Mouse (Mus musculus) kidney, adult 2 months (tissue): Measurements from ENCODE around the gene Senp1. TPM values are rescaled to one million over a fixed set of nuclear protein-coding genes. Genes with fewer than 3 reads are reported as not detected.

Experiments
- DNase-seq: peaks from one replicate; pipeline ENCODE4 v3.0.0; 2021
- H3K27ac ChIP-seq: fragments of 200-500 bp; 2 replicates; pipeline ENCODE4 v1.5.1; 2012; ENCODE audit warnings: low read depth, low read length, control low read depth, inconsistent platforms; ENCODE audit not compliant: insufficient read depth
- H3K27me3 ChIP-seq: fragments of 200-500 bp; replicated peaks from 2 replicates; pipeline ENCODE4 v1.6.1; 2012; ENCODE audit warnings: mild to moderate bottlenecking, moderate library complexity, low read length, inconsistent platforms; ENCODE audit not compliant: control insufficient read depth, insufficient read depth
- H3K36me3 ChIP-seq: fragments of 200-500 bp; 2 replicates; pipeline ENCODE4 v1.6.1; 2012; ENCODE audit warnings: mild to moderate bottlenecking, moderate library complexity, low read length, inconsistent platforms; ENCODE audit not compliant: control insufficient read depth, insufficient read depth
- H3K4me1 ChIP-seq: fragments of 200-500 bp; 2 replicates; pipeline ENCODE4 v1.6.1; 2011; ENCODE audit warnings: low read length; ENCODE audit not compliant: control insufficient read depth, insufficient read depth
- H3K4me3 ChIP-seq: fragments of 200-500 bp; 2 replicates; pipeline ENCODE4 v1.5.1; 2011; ENCODE audit warnings: mild to moderate bottlenecking, low read depth, low read length, control low read depth; ENCODE audit not compliant: insufficient read depth
- CTCF ChIP-seq: fragments of 200-500 bp; conservative IDR thresholded peaks from 2 replicates; pipeline ENCODE4 v1.5.1; 2011; ENCODE audit warnings: low read depth, mild to moderate bottlenecking, control low read depth, low read length, moderate library complexity, mixed read lengths; ENCODE audit not compliant: insufficient read depth, insufficient read length
- POLR2A ChIP-seq: fragments of 200-500 bp; IDR thresholded peaks from one replicate; pipeline ENCODE4 v1.6.1; 2011; ENCODE audit warnings: low read depth, low read length, control low read depth
- WGBS: fragments of 180-500 bp; shearing (Covaris S2); methylation state at CpG from one replicate; pipeline ENCODE4 v1.1.7; 2018; 5-methylcytosine and 5-hydroxymethylcytosine counted together
- polyA plus RNA-seq: library from polyadenylated mRNA; depleted of rRNA; stranded (reverse); fragments of >200 nt; gene quantifications from 2 replicates; pipeline ENCODE4 v1.2.3, GENCODE M21; 2012

Gene Senp1
- polyA plus RNA-seq, 1 experiment, result 8.1 TPM

GRCm38 (mm10) chr15:98107230-98107629 lies 13.7 kb upstream of the Senp1 start:
- 76% methylated on average over 6 of the region's 6 CpGs for WGBS
- H3K27ac ChIP-seq, result no peak overlapping the region

GRCm38 (mm10) chr15:98106506-98106905 lies 13.0 kb upstream of the Senp1 start:
- Histone ChIP-seq H3K4me1 (no peaks in the 10 kb centered on the region; the same call in 1 of the 2 replicates), H3K36me3 (no peaks in the 10 kb centered on the region), H3K4me3 (no peak overlapping the region), H3K27ac (no peak overlapping the region), H3K27me3 (no peaks in the 10 kb centered on the region)
- DNase-seq, result no peak
- WGBS, result 63% methylated on average over 6 of the region's 6 CpGs
- TF ChIP-seq POLR2A, result no peak
- TF ChIP-seq CTCF, result no peak

More at GRCm38 (mm10) chr15:98107230-98107629, 13.7 kb upstream of the Senp1 start:
- Histone ChIP-seq H3K36me3 (no peaks in the 10 kb centered on the region), H3K4me1 (no peaks in the 10 kb centered on the region; the same call in 1 of the 2 replicates), H3K4me3 (no peak overlapping the region), H3K27me3 (no peaks in the 10 kb centered on the region)
- TF ChIP-seq POLR2A (no peak), CTCF (no peak)
- no peak for DNase-seq

- no peak for DNase-seq
- no peak for TF ChIP-seq POLR2A
- no peak for TF ChIP-seq CTCF
- Histone ChIP-seq H3K27ac (no peak overlapping the region), H3K36me3 (no peaks in the 10 kb centered on the region), H3K4me1 (no peaks in the 10 kb centered on the region), H3K27me3 (no peaks in the 10 kb centered on the region), H3K4me3 (no peak overlapping the region)
- 95% methylated on average over 6 of the region's 6 CpGs for WGBS
These were observed 8.9 kb upstream of the Senp1 start for GRCm38 (mm10) chr15:98102401-98102800.

DNA sequence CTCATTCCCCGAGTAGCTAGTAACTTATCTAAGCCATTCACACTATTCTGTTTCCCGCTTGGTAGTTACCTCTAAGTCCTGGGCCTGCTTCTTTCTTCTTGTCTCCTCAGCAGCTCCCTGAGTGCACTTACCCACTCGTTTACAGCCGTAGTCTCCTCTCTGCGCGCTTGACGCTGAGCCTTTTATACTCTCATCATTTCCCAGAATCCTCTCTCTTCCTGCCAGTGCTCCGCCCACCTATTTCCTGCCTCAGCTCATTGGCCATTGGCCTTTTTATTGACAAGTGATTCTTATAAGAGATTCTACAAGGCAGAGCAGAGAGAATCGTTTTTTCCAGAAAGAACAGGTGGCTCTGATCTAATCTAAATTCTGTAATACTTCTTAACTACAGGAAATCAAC lies 5.0 kb upstream of the Senp1 start:
- Histone ChIP-seq H3K27me3 (no peaks in the 10 kb centered on the region), H3K36me3 (no peaks in the 10 kb centered on the region), H3K27ac (no peak overlapping the region), H3K4me3 (no peak overlapping the region), H3K4me1 (no peaks in the 10 kb centered on the region)
- DNase-seq, result no peak
- TF ChIP-seq CTCF (no peak), POLR2A (no peak)
- 84% methylated on average over 9 of the region's 9 CpGs for WGBS

- DNase-seq, result no peak
- no peak overlapping the region for H3K27ac ChIP-seq
- no peaks in the 10 kb centered on the region for H3K27me3 ChIP-seq
- no peaks in the 10 kb centered on the region for H3K36me3 ChIP-seq
- 60% methylated on average over 3 of the region's 3 CpGs for WGBS
- no peaks in the 10 kb centered on the region for H3K4me1 ChIP-seq
- no peak overlapping the region for H3K4me3 ChIP-seq
- TF ChIP-seq CTCF (peak; percentile 37; the same call in 1 of the 2 replicates), POLR2A (no peak)
These were observed 3.4 kb upstream of the Senp1 start for GRCm38 (mm10) chr15:98096957-98097356.

DNA sequence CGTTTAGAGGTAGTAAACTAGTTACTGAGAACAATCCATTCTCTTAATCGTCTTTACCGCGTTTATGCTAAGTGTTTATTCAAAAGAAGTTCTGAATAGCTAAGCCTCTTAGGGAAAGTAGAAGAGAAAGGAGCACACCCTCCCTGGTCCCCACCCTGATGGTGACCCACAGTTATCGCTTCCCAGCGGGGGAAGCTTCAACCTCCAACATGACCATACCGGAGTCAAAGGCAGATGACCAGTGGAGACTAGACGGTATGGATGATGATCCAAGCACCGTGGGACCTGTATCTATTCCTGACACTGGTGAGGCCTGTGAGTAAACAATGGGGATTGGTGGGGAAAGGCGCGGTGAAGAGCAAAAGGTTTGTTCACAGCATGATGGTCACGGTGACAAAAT lies 1.4 kb upstream of the Senp1 start:
- DNase-seq, result no peak
- Histone ChIP-seq H3K36me3 (no peaks in the 10 kb centered on the region), H3K27ac (no peak overlapping the region), H3K4me3 (no peak overlapping the region), H3K4me1 (no peaks in the 10 kb centered on the region), H3K27me3 (no peaks in the 10 kb centered on the region)
- TF ChIP-seq CTCF (no peak), POLR2A (no peak)
- WGBS, result 93% methylated on average over 12 of the region's 12 CpGs

DNA sequence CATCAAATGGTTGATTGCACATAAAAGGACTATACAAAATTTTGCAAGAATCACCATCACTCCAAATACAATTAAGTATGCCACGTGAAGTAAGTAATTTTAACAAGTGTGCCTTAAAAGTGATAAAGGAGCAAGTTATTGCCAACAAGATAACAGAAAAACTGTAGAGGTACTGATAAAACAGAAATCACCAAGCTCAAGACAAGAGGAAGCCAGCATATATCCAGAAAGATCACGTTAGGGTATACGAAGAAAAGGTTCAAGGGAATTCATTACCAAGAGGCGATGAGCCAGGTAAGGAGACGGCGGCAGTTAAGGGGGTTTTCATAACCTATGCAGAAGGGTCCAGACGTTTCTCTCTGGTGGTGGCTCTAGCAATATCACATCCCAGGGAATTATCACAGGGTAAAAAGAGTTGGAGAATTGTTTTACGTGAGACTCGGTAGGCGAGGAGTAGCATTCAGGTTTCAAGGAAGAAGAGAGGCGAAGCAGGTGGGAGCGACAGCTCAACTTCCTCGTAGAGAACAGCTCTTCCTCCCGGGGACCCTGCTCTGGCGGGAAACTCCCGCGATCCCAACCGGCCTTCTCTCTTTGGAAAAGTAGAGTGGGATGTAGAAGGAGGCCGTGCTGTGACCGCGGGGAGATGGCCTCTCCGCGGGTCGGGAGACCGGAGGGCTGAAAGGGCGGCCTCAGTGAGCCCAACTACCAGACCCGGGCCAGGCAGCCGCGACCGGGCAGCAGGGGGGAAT lies 998 bp downstream of the Senp1 start, which contains the start of gene Pfkm:
TSS of gene Pfkm (plus strand) at position 218 of the 749 bp plus-strand sequence.
- under 1% methylated on average over 30 of the region's 30 CpGs for WGBS
- no peaks in the 10 kb centered on the region for H3K36me3 ChIP-seq
- no peaks in the 10 kb centered on the region for H3K27me3 ChIP-seq
- DNase-seq, result no peak
- peak within 1 kb of the TSS; percentile 89 for H3K27ac ChIP-seq
- H3K4me3 ChIP-seq, result peak within 1 kb of the TSS; percentile 75
- no peaks in the 10 kb centered on the region for H3K4me1 ChIP-seq
- TF ChIP-seq POLR2A (no peak), CTCF (no peak)
